24 mouse cellular contexts compared by ENCODE assay signal in genomic region chr19:45067170-45067569, GRCm38 (mm10). TPM values are rescaled to one million over a fixed set of nuclear protein-coding genes. Genes with fewer than 3 reads are reported as not detected.
A peak's percentile ranks its signal among the peaks of the same experiment; 100 is the strongest.
DNase-seq lines count a peak whose midpoint lies in the region; ATAC-seq and TF ChIP-seq lines count a peak whose summit lies in the region.
"Had no signal": no experiment of that assay in that cellular context is flagged by ENCODE, and none has a peak within 500 bp of the region (broad histone marks: within the 10 kb centered on the region; RNA-seq: fewer than 3 reads in every experiment).

No protein-coding gene starts in this region.

- no peak for ATAC-seq in midbrain, embryonic 11.5 days (ENCODE audit: low FRiP score)
- ATAC-seq in midbrain, postnatal 0 days (ENCODE audit: low FRiP score): no peak
- ATAC-seq: activated CD4-positive, CD25-positive, alpha-beta regulatory T cell, adult 4 months; CD4-positive, CD25-positive, alpha-beta regulatory T cell, adult 4 months; forebrain, postnatal 0 days; hindbrain, embryonic 16.5 days; intestine, postnatal 0 days had no signal

- no peak for TF ChIP-seq CTCF in midbrain, postnatal 0 days (IDR thresholded peaks at IDR 0.05)
- TF ChIP-seq CTCF in E14TG2a.4 (conservative IDR thresholded peaks at IDR 0.05; ENCODE audit: low read length) (no peak; the same call in 1 of the 2 replicates), ES-Bruce4 (IDR thresholded peaks at IDR 0.05; ENCODE audit: low read depth, low read length) (no peak)

- no peak for TF ChIP-seq POLR2A in ES-Bruce4 (IDR thresholded peaks at IDR 0.05; ENCODE audit: insufficient read depth, low read length)

- no peak overlapping the region for H3K4me3 ChIP-seq in midbrain, embryonic 11.5 days (ENCODE audit: low read depth, low read length)
- no peak overlapping the region for H3K4me3 ChIP-seq in midbrain, postnatal 0 days (ENCODE audit: low read depth, low read length)
- H3K4me3 ChIP-seq in E14TG2a.4 (replicated peaks; ENCODE audit: low read length) (peak overlapping the region; percentile 46), ES-Bruce4 (ENCODE audit: low read depth, low read length) (0 out of 2 replicates have a peak overlapping the region, but pooled peaks have one; percentile 9)
- peak overlapping the region; percentile 28; the same call in 1 of the 2 replicates for H3K4me3 ChIP-seq in embryonic facial prominence, embryonic 10.5 days
- H3K4me3 ChIP-seq: embryonic facial prominence, embryonic 13.5 days; erythroblast, embryonic 14.5 days; forebrain, embryonic 12.5 days; gastrocnemius, adult 2 months; hindbrain, embryonic 13.5 days had no signal

- 24% methylated on average over 17 of the region's 17 CpGs for WGBS in midbrain, embryonic 11.5 days
- 21% methylated on average over 17 of the region's 17 CpGs for WGBS in midbrain, postnatal 0 days
- 14% methylated on average over 17 of the region's 17 CpGs for WGBS in embryonic facial prominence, embryonic 10.5 days

- no peaks in the 10 kb centered on the region for H3K9me3 ChIP-seq in midbrain, embryonic 11.5 days (ENCODE audit: control insufficient read depth, low read length)
- H3K9me3 ChIP-seq in midbrain, postnatal 0 days (ENCODE audit: low read length): no peaks in the 10 kb centered on the region
- H3K9me3 ChIP-seq in E14TG2a.4 (ENCODE audit: low read length) (no peaks in the 10 kb centered on the region), ES-Bruce4 (replicated peaks; ENCODE audit: control insufficient read depth, insufficient read depth, low read length, poor library complexity, severe bottlenecking) (no peaks in the 10 kb centered on the region)
- no peaks in the 10 kb centered on the region for H3K9me3 ChIP-seq in embryonic facial prominence, embryonic 10.5 days
- H3K9me3 ChIP-seq: forebrain, embryonic 12.5 days; hindbrain, embryonic 13.5 days had no signal

- peak; percentile 82 for DNase-seq in midbrain, embryonic 11.5 days (ENCODE audit: low spot score, missing footprints)
- DNase-seq in midbrain, postnatal 0 days (ENCODE audit: low spot score): no peak
- DNase-seq in embryonic facial prominence, embryonic 10.5 days (ENCODE audit: low spot score): no peak
- no peak for DNase-seq in spleen, postnatal 4 days (ENCODE audit: low spot score in 2 of 2)
- DNase-seq: adrenal gland, adult 8-10 months; adrenal gland, postnatal 25 days; cerebellum, adult 9-10 months; cerebellum, postnatal 14 days; forebrain, postnatal 0 days; gastrocnemius, adult 2 months; gastrocnemius, postnatal 14 days; heart, adult 11 months had no signal

- TF ChIP-seq EP300 in ES-Bruce4 (IDR thresholded peaks at IDR 0.05; ENCODE audit: insufficient read depth, low read depth, low read length): no peak

- no peak overlapping the region for H3K27ac ChIP-seq in midbrain, embryonic 11.5 days (ENCODE audit: low read depth, low read length)
- no peak overlapping the region for H3K27ac ChIP-seq in midbrain, postnatal 0 days (ENCODE audit: low read depth, low read length)
- no peak overlapping the region for H3K27ac ChIP-seq in ES-Bruce4 (ENCODE audit: insufficient read depth, low read length)
- H3K27ac ChIP-seq in embryonic facial prominence, embryonic 10.5 days (replicated peaks): no peak overlapping the region
- H3K27ac ChIP-seq: embryonic facial prominence, embryonic 13.5 days; forebrain, embryonic 12.5 days; gastrocnemius, adult 2 months; hindbrain, embryonic 13.5 days had no signal

- H3K4me1 ChIP-seq in midbrain, embryonic 11.5 days (ENCODE audit: control insufficient read depth, insufficient read depth, low read length): peaks cover 5% of the 10 kb centered on the region; the same call in 1 of the 2 replicates
- no peaks in the 10 kb centered on the region for H3K4me1 ChIP-seq in midbrain, postnatal 0 days (ENCODE audit: insufficient read depth, low read length)
- H3K4me1 ChIP-seq in E14TG2a.4 (replicated peaks; ENCODE audit: low read depth, low read length) (peaks cover 47% of the 10 kb centered on the region), ES-Bruce4 (ENCODE audit: control insufficient read depth, insufficient read depth, low read length) (peaks cover 1% of the 10 kb centered on the region)
- H3K4me1 ChIP-seq in embryonic facial prominence, embryonic 10.5 days: peaks cover 18% of the 10 kb centered on the region

- H3K36me3 ChIP-seq in midbrain, embryonic 11.5 days (ENCODE audit: control insufficient read depth, insufficient read depth, low read length): no peaks in the 10 kb centered on the region
- no peaks in the 10 kb centered on the region for H3K36me3 ChIP-seq in midbrain, postnatal 0 days (ENCODE audit: insufficient read depth, low read length)
- H3K36me3 ChIP-seq in E14TG2a.4 (ENCODE audit: insufficient read depth, low read length): no peaks in the 10 kb centered on the region
- H3K36me3 ChIP-seq in ES-Bruce4 (ENCODE audit: control insufficient read depth, insufficient read depth, low read length, poor library complexity, severe bottlenecking): no peaks in the 10 kb centered on the region
- no peaks in the 10 kb centered on the region for H3K36me3 ChIP-seq in embryonic facial prominence, embryonic 10.5 days (replicated peaks)
- H3K36me3 ChIP-seq: embryonic facial prominence, embryonic 13.5 days; forebrain, embryonic 12.5 days; hindbrain, embryonic 13.5 days had no signal

- H3K9ac ChIP-seq in midbrain, embryonic 11.5 days (ENCODE audit: low read length): no peak overlapping the region
- H3K9ac ChIP-seq in midbrain, postnatal 0 days (replicated peaks; ENCODE audit: low read length, poor library complexity, severe bottlenecking): no peak overlapping the region
- H3K9ac ChIP-seq in ES-Bruce4 (ENCODE audit: low read depth, poor library complexity, severe bottlenecking): peak overlapping the region; percentile 20
- H3K9ac ChIP-seq: embryonic facial prominence, embryonic 13.5 days; forebrain, embryonic 12.5 days; forebrain, postnatal 0 days; hindbrain, embryonic 13.5 days had no signal

- peaks cover 43% of the 10 kb centered on the region for H3K27me3 ChIP-seq in midbrain, embryonic 11.5 days (ENCODE audit: control insufficient read depth, insufficient read depth, low read length)
- peaks cover 30% of the 10 kb centered on the region for H3K27me3 ChIP-seq in midbrain, postnatal 0 days (ENCODE audit: insufficient read depth, low read length)
- peaks cover 44% of the 10 kb centered on the region for H3K27me3 ChIP-seq in E14TG2a.4 (ENCODE audit: insufficient read depth, low read length)
- H3K27me3 ChIP-seq in ES-Bruce4 (ENCODE audit: control insufficient read depth, insufficient read depth, low read length, poor library complexity, severe bottlenecking): no peaks in the 10 kb centered on the region
- H3K27me3 ChIP-seq in embryonic facial prominence, embryonic 10.5 days (replicated peaks; ENCODE audit: low read depth, poor library complexity, severe bottlenecking): peaks cover 85% of the 10 kb centered on the region

- no peak overlapping the region for H3K4me2 ChIP-seq in midbrain, embryonic 11.5 days
- no peak overlapping the region for H3K4me2 ChIP-seq in midbrain, postnatal 0 days (ENCODE audit: low read depth, low read length, poor library complexity, severe bottlenecking)
- H3K4me2 ChIP-seq: embryonic facial prominence, embryonic 13.5 days; forebrain, embryonic 12.5 days; heart, embryonic 11.5 days; hindbrain, embryonic 13.5 days had no signal

RNA-seq across cellular contexts. Expression of gene Kazald1, which starts 7.9 kb away (rescaled TPM):
- 0.38 and 0.39 TPM in 2 replicates for polyA plus RNA-seq in midbrain, embryonic 11.5 days (2014; fragmentation: Nextera tagmentation; extraction: Ambion mirVana)
- total RNA-seq in midbrain, postnatal 0 days (2014; rRNA removed): 0.94 and 2.2 TPM in 2 replicates
- 2.2 and 2.3 TPM in 2 replicates for polyA plus RNA-seq in midbrain, postnatal 0 days (2015; fragmentation: Nextera tagmentation; extraction: Ambion mirVana)
- polyA plus RNA-seq in ES-Bruce4 (2011; ENCODE audit: insufficient read depth, insufficient read length, low read depth, missing spikeins): 0.67 and 0.85 TPM in 2 replicates
- 3.7 and 6.7 TPM in 2 replicates for polyA plus RNA-seq in embryonic facial prominence, embryonic 10.5 days (2016; fragmentation: Nextera tagmentation; extraction: Ambion mirVana)
- polyA plus RNA-seq: erythroblast, embryonic 14.5 days had no signal

RNA-seq across cellular contexts. Expression of gene Sfxn3, which starts 19.9 kb away (rescaled TPM):
- 17.7 and 20.4 TPM in 2 replicates for polyA plus RNA-seq in midbrain, embryonic 11.5 days (2014; fragmentation: Nextera tagmentation; extraction: Ambion mirVana)
- 72.2 and 85.8 TPM in 2 replicates for total RNA-seq in midbrain, postnatal 0 days (2014; rRNA removed)
- 101 and 102 TPM in 2 replicates for polyA plus RNA-seq in midbrain, postnatal 0 days (2015; fragmentation: Nextera tagmentation; extraction: Ambion mirVana)
- 13.4 and 15.6 TPM in 2 replicates for polyA plus RNA-seq in ES-Bruce4 (2011; ENCODE audit: insufficient read depth, insufficient read length, low read depth, missing spikeins)
- polyA plus RNA-seq in embryonic facial prominence, embryonic 10.5 days (2016; fragmentation: Nextera tagmentation; extraction: Ambion mirVana): 7.7 and 9.8 TPM in 2 replicates

RNA-seq across cellular contexts. Expression of gene Pdzd7, which starts 21.7 kb away (rescaled TPM):
- polyA plus RNA-seq in midbrain, embryonic 11.5 days (2014; fragmentation: Nextera tagmentation; extraction: Ambion mirVana): 0.17 and 0.19 TPM in 2 replicates
- 5.9 and 7.2 TPM in 2 replicates for total RNA-seq in midbrain, postnatal 0 days (2014; rRNA removed)
- polyA plus RNA-seq in midbrain, postnatal 0 days (2015; fragmentation: Nextera tagmentation; extraction: Ambion mirVana): 2.9 and 3.4 TPM in 2 replicates
- polyA plus RNA-seq in ES-Bruce4 (2011; ENCODE audit: insufficient read depth, insufficient read length, low read depth, missing spikeins): 0.97 and 1.3 TPM in 2 replicates
- polyA plus RNA-seq in embryonic facial prominence, embryonic 10.5 days (2016; fragmentation: Nextera tagmentation; extraction: Ambion mirVana): 0.27 and 0.65 TPM in 2 replicates
- total RNA-seq: hematopoietic stem cell, adult 5-6 weeks had no signal
- polyA plus RNA-seq: CD4-positive, CD25-positive, alpha-beta regulatory T cell, adult 4 months; erythroblast, embryonic 14.5 days; heart, embryonic 11.5 days had no signal

RNA-seq across cellular contexts. Expression of gene Lzts2, which starts 53.0 kb away (rescaled TPM):
- 35.7 and 44.1 TPM in 2 replicates for polyA plus RNA-seq in midbrain, embryonic 11.5 days (2014; fragmentation: Nextera tagmentation; extraction: Ambion mirVana)
- 32.8 and 40.4 TPM in 2 replicates for total RNA-seq in midbrain, postnatal 0 days (2014; rRNA removed)
- 12.9 TPM in 2 replicates for polyA plus RNA-seq in midbrain, postnatal 0 days (2015; fragmentation: Nextera tagmentation; extraction: Ambion mirVana)
- polyA plus RNA-seq in ES-Bruce4 (2011; ENCODE audit: insufficient read depth, insufficient read length, low read depth, missing spikeins): 39.9 and 48.2 TPM in 2 replicates
- polyA plus RNA-seq in embryonic facial prominence, embryonic 10.5 days (2016; fragmentation: Nextera tagmentation; extraction: Ambion mirVana): 69.8 and 75.0 TPM in 2 replicates

Comparison
In these comparisons a context has a peak if more than half of its experiments do, and no peak if none do; other contexts are left out.
1. H3K4me3 ChIP-seq: peak in E14TG2a.4 (single experiment), ES-Bruce4 (single experiment) and embryonic facial prominence, embryonic 10.5 days (single experiment); none in midbrain, embryonic 11.5 days (single experiment) and midbrain, postnatal 0 days (single experiment).